Mouse (Mus musculus) inflammation-experienced regulatory T-cells (primary cell): ENCODE data around the gene Tcirg1. TPM values are rescaled to one million over a fixed set of nuclear protein-coding genes. Genes with fewer than 3 reads are reported as not detected.

Source experiments
- polyA plus RNA-seq, 2 experiments: library from polyadenylated mRNA; unstranded; fragments of 100-300 nt; shearing (Covaris generic); gene quantifications; one replicate each; pipeline ENCODE4 v1.2.1; 2017

The Tcirg1 gene
- polyA plus RNA-seq: 10 to 100 TPM; 69.0 to 87.5 TPM

GRCm38 (mm10) chr19:3906795-3907786, at the start of gene Tcirg1:
TSS of gene Tcirg1 (minus strand) at chr19:3907133.

GRCm38 (mm10) chr19:3935032-3935895, 28.3 kb upstream of the Tcirg1 start, which contains the start of gene Unc93b1:
TSS of gene Unc93b1 (plus strand) at chr19:3935186.

GRCm38 (mm10) chr19:3929211-3929941, 22.4 kb upstream of the Tcirg1 start, which contains the start of gene Aldh3b1:
TSS of gene Aldh3b1 (minus strand) at chr19:3929808.

GRCm38 (mm10) chr19:3912337-3913204, 5.6 kb upstream of the Tcirg1 start, which contains the start of gene Ndufs8:
TSS of gene Ndufs8 (minus strand) at chr19:3912774.

GRCm38 (mm10) chr19:3851502-3851962, 55.4 kb downstream of the Tcirg1 start, which contains the start of gene Chka:
TSS of gene Chka (plus strand) at chr19:3851773.

Other genes starting within 250 kb of the Tcirg1 start
- under 1 TPM; 0.08 to 0.66 TPM for gene Lrp5, start 220.6 kb downstream of the Tcirg1 start, polyA plus RNA-seq
- 1 to 10 TPM; 5.7 to 6.7 TPM for gene 1810055G02Rik, start 198.8 kb downstream of the Tcirg1 start, polyA plus RNA-seq
- 10 to 100 TPM; 84.1 to 84.2 TPM for gene Kmt5b, start 139.7 kb downstream of the Tcirg1 start, polyA plus RNA-seq
- gene Chka, start 55.4 kb downstream of the Tcirg1 start, polyA plus RNA-seq: 10 to 100 TPM; 15.3 to 18.1 TPM
- 100 to 1,000 TPM; 135 to 181 TPM for gene Ndufs8, start 5.6 kb upstream of the Tcirg1 start, polyA plus RNA-seq
- gene Aldh3b1, start 22.7 kb upstream of the Tcirg1 start, polyA plus RNA-seq: under 1 TPM; 0.34 to 0.40 TPM
- 10 to 100 TPM; 45.3 to 51.4 TPM for gene Unc93b1, start 28.1 kb upstream of the Tcirg1 start, polyA plus RNA-seq
- gene Aldh3b3, start 51.5 kb upstream of the Tcirg1 start, polyA plus RNA-seq: under 1 TPM; 0.24 to 0.86 TPM
- gene Aldh3b2, start 65.2 kb upstream of the Tcirg1 start, polyA plus RNA-seq: under 1 TPM in 1 of 2 experiments, not detected in 1; 0.20 TPM
- gene Acy3, start 79.4 kb upstream of the Tcirg1 start, polyA plus RNA-seq: under 1 TPM in 1 of 2 experiments, not detected in 1; 0.36 TPM
- gene Tbx10, start 85.6 kb upstream of the Tcirg1 start, polyA plus RNA-seq: 1 to 10 TPM in 1 of 2 experiments, not detected in 1; 1.2 TPM
- gene Nudt8, start 93.4 kb upstream of the Tcirg1 start, polyA plus RNA-seq: 10 to 100 TPM; 14.8 to 15.3 TPM
- gene Gm49405, start 93.5 kb upstream of the Tcirg1 start, polyA plus RNA-seq: 1 to 10 TPM; 1.2 to 4.0 TPM
- gene Doc2g, start 96.2 kb upstream of the Tcirg1 start, polyA plus RNA-seq: 1 to 10 TPM in 1 of 2 experiments, under 1 TPM in 1; 0.68 to 4.7 TPM
- gene Ndufv1, start 105.7 kb upstream of the Tcirg1 start, polyA plus RNA-seq: 100 to 1,000 TPM; 152 to 159 TPM
- gene Gstp1, start 130.9 kb upstream of the Tcirg1 start, polyA plus RNA-seq: 100 to 1,000 TPM; 537 to 539 TPM
- 10 to 100 TPM in 1 of 2 experiments, 1 to 10 TPM in 1; 3.0 to 16.9 TPM for gene Gstp2, start 138.9 kb upstream of the Tcirg1 start, polyA plus RNA-seq
- gene Gstp3, start 152.4 kb upstream of the Tcirg1 start, polyA plus RNA-seq: 100 to 1,000 TPM in 1 of 2 experiments, 10 to 100 TPM in 1; 94.0 to 111 TPM
- not detected for gene Cabp2, start 174.4 kb upstream of the Tcirg1 start, polyA plus RNA-seq
- gene Cdk2ap2, start 190.0 kb upstream of the Tcirg1 start, polyA plus RNA-seq: 100 to 1,000 TPM; 834 to 888 TPM
- 100 to 1,000 TPM; 344 to 350 TPM for gene Pitpnm1, start 192.9 kb upstream of the Tcirg1 start, polyA plus RNA-seq
- 100 to 1,000 TPM; 182 to 196 TPM for gene Aip, start 218.7 kb upstream of the Tcirg1 start, polyA plus RNA-seq
- gene Gpr152, start 232.7 kb upstream of the Tcirg1 start, polyA plus RNA-seq: 1 to 10 TPM in 1 of 2 experiments, under 1 TPM in 1; 0.18 to 1.7 TPM
- under 1 TPM; 0.38 to 0.82 TPM for gene Cabp4, start 236.9 kb upstream of the Tcirg1 start, polyA plus RNA-seq
- gene Coro1b, start 241.5 kb upstream of the Tcirg1 start, polyA plus RNA-seq: 100 to 1,000 TPM; 373 to 413 TPM
- 1,000 to 10,000 TPM; 1,211 to 1,532 TPM for gene Ptprcap, start 246.5 kb upstream of the Tcirg1 start, polyA plus RNA-seq